Mouse (Mus musculus): ENCODE results near the gene Fstl3. TPM values are rescaled to one million over a fixed set of nuclear protein-coding genes. Genes with fewer than 3 reads are reported as not detected.
A peak's percentile ranks its signal among the peaks of the same experiment; 100 is the strongest.

Gene Fstl3
- total RNA-seq, 2 experiments from 2014 or later, result 11.3 to 22.9 TPM

- no peak for DNase-seq
Measured at GRCm38 (mm10) chr10:79760603-79761143, 16.4 kb upstream of the Fstl3 start.

GRCm38 (mm10) chr10:79762875-79763274, 14.2 kb upstream of the Fstl3 start:
- peak in 1 of 2 experiments; percentile 28 for DNase-seq

- DNase-seq, result no peak
Measured at GRCm38 (mm10) chr10:79764234-79764633, 12.8 kb upstream of the Fstl3 start.

GRCm38 (mm10) chr10:79765228-79765745, 11.8 kb upstream of the Fstl3 start:
- DNase-seq, result no peak

DNA sequence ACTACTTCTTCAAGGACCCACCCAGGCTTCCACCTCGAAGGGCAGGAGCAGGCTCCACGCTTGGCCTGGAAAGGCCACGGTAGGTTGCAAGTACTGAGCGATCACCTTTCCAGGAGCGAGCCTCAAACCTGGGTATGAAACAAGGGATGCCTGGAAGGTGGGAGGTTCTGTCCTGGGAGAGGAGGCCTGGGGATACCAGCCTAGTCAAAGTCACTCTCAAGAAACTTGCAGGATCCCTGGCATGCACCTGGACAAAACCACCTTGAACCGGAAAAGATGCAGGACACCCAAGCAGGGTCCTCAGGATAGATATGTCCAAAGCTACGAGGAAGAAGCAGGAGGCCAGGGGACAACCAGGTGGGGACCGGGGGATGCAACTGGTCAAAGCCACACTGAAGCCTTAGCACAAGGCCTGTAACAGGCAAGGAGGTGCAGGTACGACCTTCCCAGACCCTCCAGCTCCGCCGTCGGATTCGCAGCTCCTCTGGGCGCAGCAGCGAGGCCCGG, 11.0 kb upstream of the Fstl3 start:
- DNase-seq, result no peak

DNA sequence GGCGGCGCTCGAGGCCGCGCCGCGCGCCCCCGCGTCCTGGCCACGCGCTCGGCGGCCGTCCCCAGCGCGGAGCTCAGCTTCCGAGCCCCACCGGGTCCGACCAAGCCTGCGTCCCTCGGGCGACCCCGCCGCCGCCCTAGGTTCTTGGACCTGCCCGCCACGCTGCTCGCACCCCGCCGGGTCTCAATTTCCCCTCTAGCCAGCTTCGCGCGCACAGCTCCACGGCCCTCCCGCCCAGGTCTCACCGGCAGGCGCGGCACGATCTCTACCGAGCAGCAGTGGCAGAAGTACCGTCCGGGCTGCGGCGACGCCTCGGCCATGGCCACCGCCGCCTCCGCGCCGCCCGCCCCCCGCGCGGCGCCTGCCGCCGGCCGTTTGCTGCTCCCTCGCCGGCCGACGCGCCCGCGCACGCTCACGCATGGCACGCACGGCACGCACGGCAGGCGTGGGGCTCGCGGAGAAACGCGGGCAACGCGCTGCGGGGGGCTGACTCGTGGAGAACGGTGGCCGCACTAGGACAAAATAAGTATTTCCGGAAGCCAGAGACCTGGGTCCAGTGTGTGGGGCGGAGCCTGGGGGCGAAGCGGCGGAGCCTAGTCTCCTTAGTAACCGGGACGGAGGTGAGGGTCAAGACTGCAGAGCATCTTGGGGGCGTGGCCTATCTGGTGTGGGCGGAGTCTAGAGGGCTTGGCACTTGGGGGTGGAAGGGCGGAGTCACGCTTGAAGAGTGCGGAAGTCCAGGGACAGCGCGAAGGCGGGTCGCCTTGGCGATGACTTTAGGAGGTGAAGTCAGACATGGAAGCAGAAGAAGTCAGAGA, 10.4 kb upstream of the Fstl3 start, which contains the start of gene Rnf126:
Gene Rnf126, minus strand, starts transcription at position 445 of the 818 bp plus-strand sequence.
- peak; percentile 99 to 100 for DNase-seq

- DNase-seq, result peak; percentile 95 to 96
Measured at GRCm38 (mm10) chr10:79767372-79768244, 9.5 kb upstream of the Fstl3 start.

DNA sequence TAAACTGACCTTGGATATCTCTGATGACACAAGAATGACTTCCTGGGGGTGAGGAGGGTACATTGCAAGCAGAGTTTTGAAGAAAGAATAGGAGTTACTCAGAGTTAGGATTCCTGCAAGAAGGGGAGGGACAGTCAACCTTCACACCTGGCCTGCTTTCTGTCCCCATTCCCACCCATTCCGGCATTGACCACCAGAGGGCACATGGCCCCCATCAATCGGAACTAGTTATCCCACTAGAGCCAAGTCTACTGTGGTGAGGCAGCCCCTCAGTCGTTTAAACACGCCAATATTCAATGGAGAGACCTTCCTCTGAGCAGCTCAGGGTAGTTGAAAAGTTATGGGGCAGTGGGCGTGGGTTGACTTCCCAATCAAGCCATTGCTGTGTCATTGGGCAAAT, 8.7 kb upstream of the Fstl3 start:
- DNase-seq, result peak; percentile 75 to 80

DNA sequence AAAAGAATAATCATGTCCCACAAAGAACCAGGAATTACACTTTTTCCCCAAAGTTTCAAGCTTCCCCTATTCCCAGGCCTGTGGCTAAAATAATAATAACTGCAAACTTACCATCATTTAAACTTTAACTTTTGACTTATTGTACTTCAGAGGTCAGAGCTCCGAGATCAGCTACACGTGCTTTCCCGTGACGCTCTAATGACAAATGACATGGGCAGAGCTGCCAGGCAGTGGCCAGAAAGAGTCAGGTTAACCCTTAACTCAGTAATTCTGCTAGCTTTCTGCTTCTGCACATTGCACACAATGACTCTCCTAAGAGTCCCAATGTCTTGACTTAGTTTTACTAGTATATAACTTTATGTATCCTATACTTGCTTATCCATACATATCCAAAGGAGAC, 7.7 kb upstream of the Fstl3 start:
- DNase-seq, result no peak

GRCm38 (mm10) chr10:79772320-79772719, 4.8 kb upstream of the Fstl3 start:
- no peak for DNase-seq

GRCm38 (mm10) chr10:79773208-79773607, 3.9 kb upstream of the Fstl3 start:
- DNase-seq, result peak in 1 of 2 experiments; percentile 19

- no peak for DNase-seq
Measured at GRCm38 (mm10) chr10:79774486-79775279, 2.4 kb upstream of the Fstl3 start.

GRCm38 (mm10) chr10:79778006-79778405, 934 bp downstream of the Fstl3 start:
- DNase-seq, result peak; percentile 62 to 78

- no peak for DNase-seq
Measured at GRCm38 (mm10) chr10:79779193-79779592, 2.1 kb downstream of the Fstl3 start.

- peak; percentile 97 to 98 for DNase-seq
Measured at GRCm38 (mm10) chr10:79779784-79780663, 3.0 kb downstream of the Fstl3 start.

DNA sequence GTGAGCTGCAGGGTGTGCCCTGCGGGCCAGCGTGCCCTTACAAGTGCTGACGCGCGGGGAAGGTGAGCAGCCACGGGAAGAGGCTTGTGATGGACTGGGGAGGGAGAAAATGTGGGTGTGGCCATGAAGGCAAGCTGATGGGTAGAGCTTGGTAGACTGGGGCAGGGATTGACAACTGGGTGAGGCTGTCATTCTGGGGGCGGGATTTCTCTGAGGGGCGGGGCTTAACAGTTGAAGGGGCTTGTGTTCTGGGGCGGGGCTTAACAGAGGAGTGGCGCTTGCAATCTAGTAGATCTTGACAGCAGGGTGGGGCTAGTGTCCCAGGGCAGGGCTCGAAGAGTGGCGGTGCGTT, 3.6 kb downstream of the Fstl3 start:
- DNase-seq, result peak in 1 of 2 experiments; percentile 63

DNA sequence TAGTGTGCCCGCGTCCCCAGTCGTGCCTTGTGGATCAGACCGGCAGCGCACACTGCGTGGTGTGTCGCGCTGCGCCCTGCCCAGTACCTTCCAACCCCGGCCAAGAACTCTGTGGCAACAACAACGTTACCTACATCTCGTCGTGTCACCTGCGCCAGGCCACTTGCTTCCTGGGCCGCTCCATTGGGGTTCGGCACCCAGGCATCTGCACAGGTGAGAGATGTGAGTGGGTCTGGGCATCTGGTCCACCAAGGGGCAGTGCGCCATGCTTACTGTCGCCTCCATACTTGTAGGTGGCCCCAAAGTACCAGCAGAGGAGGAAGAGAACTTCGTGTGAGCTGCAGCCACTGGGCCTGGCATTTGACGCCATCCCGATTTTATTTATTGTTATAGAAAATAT, 4.1 kb downstream of the Fstl3 start:
- DNase-seq, result no peak

DNA sequence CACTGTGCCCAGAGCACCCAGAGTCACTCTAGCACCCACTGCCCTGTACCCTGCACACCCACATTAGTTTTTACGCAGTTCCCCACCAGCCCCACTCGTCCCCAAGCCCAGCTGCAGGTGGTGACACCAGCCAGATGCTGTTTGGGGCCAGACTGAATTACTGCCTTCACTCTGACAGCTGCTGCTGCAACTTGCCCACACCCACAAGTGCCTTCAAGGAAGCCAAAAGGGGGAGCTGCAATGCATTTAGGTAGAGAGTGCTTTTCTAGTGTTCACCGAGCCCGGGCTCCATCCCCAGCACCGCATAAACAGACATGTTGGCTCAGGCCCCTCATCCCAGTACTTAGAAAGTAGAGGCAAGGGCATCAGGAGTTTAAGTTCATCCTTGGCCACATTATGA, 4.9 kb downstream of the Fstl3 start:
- DNase-seq, result no peak

DNA sequence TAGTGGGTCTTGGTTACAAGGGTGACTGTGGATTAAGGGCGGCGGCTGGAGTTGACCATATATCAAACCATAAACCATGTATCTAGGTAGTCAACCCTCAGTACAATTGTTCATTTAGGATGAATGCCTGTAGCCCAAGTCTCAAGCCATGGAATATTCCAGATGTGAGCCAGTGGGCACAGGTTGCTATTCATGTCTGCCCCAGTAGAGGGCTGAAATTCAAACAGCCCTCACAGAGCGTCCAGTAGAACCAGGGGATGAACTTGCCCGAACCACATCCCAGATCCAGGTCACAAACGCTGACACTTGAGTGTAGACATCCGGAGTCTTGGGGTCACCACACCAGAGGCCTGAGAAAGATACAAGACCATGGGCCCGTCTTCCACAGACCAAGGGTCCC, 6.0 kb downstream of the Fstl3 start:
- peak in 1 of 2 experiments; percentile 33 for DNase-seq

All from adrenal gland, postnatal 36 days (tissue).